Mouse (Mus musculus) cerebellum, adult 2 months (tissue): ENCODE measurements around the gene Kctd2.

ENCODE experiments used
- CTCF ChIP-seq: fragments of 200-500 bp; IDR thresholded peaks from 2 replicates; pipeline ENCODE4 v1.5.1; 2011; ENCODE audit warnings: low read depth, mild to moderate bottlenecking, control low read depth, low read length, moderate library complexity, borderline replicate concordance; ENCODE audit not compliant: insufficient read depth
- POLR2A ChIP-seq: fragments of 200-500 bp; IDR thresholded peaks from 2 replicates; pipeline ENCODE4 v1.6.1; 2011; ENCODE audit warnings: low read length, control low read depth, borderline replicate concordance; ENCODE audit not compliant: insufficient read depth

DNA sequence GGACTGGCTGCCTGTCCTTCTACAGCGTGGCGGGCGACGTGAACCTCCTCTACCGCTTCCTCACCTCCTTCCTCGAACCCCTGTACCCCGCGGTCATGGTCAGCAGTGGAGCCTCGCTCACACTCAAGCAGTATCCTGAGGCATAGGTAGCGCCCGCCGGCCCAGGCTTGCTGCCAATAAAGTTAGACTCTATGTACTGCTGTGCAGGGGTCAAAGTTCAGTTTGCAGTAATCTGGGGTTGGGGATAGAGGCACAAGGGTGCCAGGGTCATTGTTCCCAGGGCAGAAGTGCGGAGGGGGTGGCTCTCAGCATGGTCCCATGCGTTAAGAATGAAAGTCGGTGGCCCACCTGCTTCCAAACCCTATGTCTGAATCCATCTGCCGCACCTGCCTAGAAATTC is 28.1 kb downstream of the Kctd2 start:
- TF ChIP-seq POLR2A (no peak), CTCF (no peak)
